Mouse (Mus musculus) lung, postnatal 0 days (tissue): ENCODE results near the gene Lpin3.

Experiments
- CTCF ChIP-seq: IDR thresholded peaks from 2 replicates; pipeline ENCODE4 v1.5.1; 2016; ENCODE audit warnings: antibody characterized with exemption, mild to moderate bottlenecking
- EP300 ChIP-seq: IDR thresholded peaks from 2 replicates; pipeline ENCODE4 v1.6.1; 2016; ENCODE audit warnings: antibody characterized with exemption, mild to moderate bottlenecking, control low read depth

DNA sequence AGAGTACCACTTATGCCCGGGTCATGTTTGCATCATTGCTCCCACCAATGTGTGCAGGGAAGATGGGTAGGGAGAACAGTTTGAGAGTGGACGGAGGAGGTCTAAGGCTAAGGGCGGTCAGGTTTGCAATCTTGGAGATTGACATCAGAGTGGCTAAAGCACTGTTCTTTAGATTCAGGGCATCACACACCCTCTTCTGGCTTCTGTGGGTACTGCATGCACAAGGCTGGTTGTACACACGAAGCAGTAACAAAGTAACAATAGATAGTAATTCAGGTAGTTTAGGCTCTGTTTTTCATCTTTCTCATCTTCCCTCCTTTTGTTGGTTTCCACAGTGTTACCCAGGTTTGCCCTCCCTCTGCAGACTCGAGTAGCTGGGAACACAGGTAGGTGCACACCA is 50.9 kb downstream of the Lpin3 start:
- TF ChIP-seq EP300 (no peak), CTCF (no peak)
